Mouse (Mus musculus): Measurements from ENCODE around the gene Pck1. TPM values are rescaled to one million over a fixed set of nuclear protein-coding genes. Genes with fewer than 3 reads are reported as not detected.

Gene Pck1
- polyA plus RNA-seq, 1 experiment from 2014 or later = not detected

DNA sequence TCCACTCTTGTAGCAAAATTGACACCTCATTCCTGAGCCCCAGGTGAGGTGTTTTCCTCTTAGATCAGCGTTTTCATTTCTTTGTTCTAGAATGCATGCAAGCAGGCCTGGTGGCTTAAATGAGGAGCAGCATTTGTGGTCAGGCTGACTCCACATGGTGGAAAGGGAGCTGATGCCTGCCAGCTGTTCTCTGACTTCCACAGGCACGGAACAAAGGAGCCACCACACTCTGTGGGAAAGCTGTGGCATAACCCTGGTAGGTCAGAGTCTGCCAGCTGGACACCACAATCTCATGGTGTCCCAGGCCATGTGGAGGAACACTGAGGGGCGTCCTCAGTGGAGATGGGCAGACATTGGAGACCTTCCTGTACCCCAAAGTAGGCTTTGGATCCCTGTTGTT, 7.0 kb upstream of the Pck1 start:
- H3K4me3 ChIP-seq (ENCODE audit: low read length) = no peak overlapping the region
- ATAC-seq (ENCODE audit: low read depth) = no peak
- no peaks in the 10 kb centered on the region for H3K36me3 ChIP-seq (ENCODE audit: control insufficient read depth, insufficient read depth, low read length)
- H3K27ac ChIP-seq (ENCODE audit: low read length) = no peak overlapping the region
- no peak overlapping the region for H3K9ac ChIP-seq (ENCODE audit: low read length)
- H3K9me3 ChIP-seq (ENCODE audit: control insufficient read depth, low read length) = no peaks in the 10 kb centered on the region
- no peaks in the 10 kb centered on the region for H3K4me1 ChIP-seq (replicated peaks; ENCODE audit: control insufficient read depth, insufficient read depth, low read length)
- peaks cover 7% of the 10 kb centered on the region; the same call in 1 of the 2 replicates for H3K27me3 ChIP-seq (ENCODE audit: control insufficient read depth, insufficient read depth, low read depth, low read length)
- H3K4me2 ChIP-seq (ENCODE audit: low read depth, low read length) = no peak overlapping the region
- WGBS = 51% methylated on average over 3 of the region's 3 CpGs

- peaks cover 7% of the 10 kb centered on the region; the same call in 1 of the 2 replicates for H3K27me3 ChIP-seq (ENCODE audit: control insufficient read depth, insufficient read depth, low read depth, low read length)
- H3K4me3 ChIP-seq (ENCODE audit: low read length) = no peak overlapping the region
- ATAC-seq (ENCODE audit: low read depth) = no peak
- H3K9ac ChIP-seq (ENCODE audit: low read length) = no peak overlapping the region
- 41% methylated on average over 6 of the region's 6 CpGs for WGBS
- no peaks in the 10 kb centered on the region for H3K36me3 ChIP-seq (ENCODE audit: control insufficient read depth, insufficient read depth, low read length)
- H3K27ac ChIP-seq (ENCODE audit: low read length) = no peak overlapping the region
- H3K9me3 ChIP-seq (ENCODE audit: control insufficient read depth, low read length) = no peaks in the 10 kb centered on the region
- H3K4me1 ChIP-seq (replicated peaks; ENCODE audit: control insufficient read depth, insufficient read depth, low read length) = no peaks in the 10 kb centered on the region
- no peak overlapping the region for H3K4me2 ChIP-seq (ENCODE audit: low read depth, low read length)
These were observed 6.1 kb upstream of the Pck1 start for GRCm38 (mm10) chr2:173146728-173147127.

DNA sequence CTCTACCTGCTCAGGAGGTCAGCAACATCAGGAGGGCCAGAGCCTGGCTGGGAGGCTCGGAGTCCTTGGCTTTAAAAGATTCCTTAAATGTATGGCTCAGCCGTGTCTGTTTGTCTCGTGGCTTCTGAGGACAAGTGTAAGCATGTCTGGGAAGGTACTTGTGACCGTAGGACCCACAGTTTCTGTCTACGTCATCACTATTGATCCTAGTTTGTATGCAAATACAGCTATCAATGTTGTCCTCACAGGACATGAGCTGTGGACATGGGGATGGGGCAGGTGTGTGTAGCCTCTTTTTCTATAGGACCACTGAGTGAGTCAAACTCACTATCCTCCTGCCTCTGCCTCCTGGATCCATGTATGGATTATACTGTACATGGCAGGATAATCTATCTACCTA, 4.8 kb upstream of the Pck1 start:
- no peaks in the 10 kb centered on the region for H3K4me1 ChIP-seq (replicated peaks; ENCODE audit: control insufficient read depth, insufficient read depth, low read length)
- peaks cover 7% of the 10 kb centered on the region; the same call in 1 of the 2 replicates for H3K27me3 ChIP-seq (ENCODE audit: control insufficient read depth, insufficient read depth, low read depth, low read length)
- no peak for ATAC-seq (ENCODE audit: low read depth)
- H3K9ac ChIP-seq (ENCODE audit: low read length) = no peak overlapping the region
- 76% methylated on average over 5 of the region's 5 CpGs for WGBS
- no peaks in the 10 kb centered on the region for H3K9me3 ChIP-seq (ENCODE audit: control insufficient read depth, low read length)
- H3K27ac ChIP-seq (ENCODE audit: low read length) = no peak overlapping the region
- no peak overlapping the region for H3K4me2 ChIP-seq (ENCODE audit: low read depth, low read length)
- H3K4me3 ChIP-seq (ENCODE audit: low read length) = no peak overlapping the region
- no peaks in the 10 kb centered on the region for H3K36me3 ChIP-seq (ENCODE audit: control insufficient read depth, insufficient read depth, low read length)

GRCm38 (mm10) chr2:173151352-173151751, 1.5 kb upstream of the Pck1 start:
- H3K9ac ChIP-seq (ENCODE audit: low read length) = no peak overlapping the region
- H3K4me3 ChIP-seq (ENCODE audit: low read length) = no peak overlapping the region
- no peaks in the 10 kb centered on the region for H3K27me3 ChIP-seq (ENCODE audit: control insufficient read depth, insufficient read depth, low read depth, low read length)
- H3K9me3 ChIP-seq (ENCODE audit: control insufficient read depth, low read length) = no peaks in the 10 kb centered on the region
- no peaks in the 10 kb centered on the region for H3K36me3 ChIP-seq (ENCODE audit: control insufficient read depth, insufficient read depth, low read length)
- WGBS = 45% methylated on average over 5 of the region's 5 CpGs
- no peaks in the 10 kb centered on the region for H3K4me1 ChIP-seq (replicated peaks; ENCODE audit: control insufficient read depth, insufficient read depth, low read length)
- no peak overlapping the region for H3K27ac ChIP-seq (ENCODE audit: low read length)
- no peak overlapping the region for H3K4me2 ChIP-seq (ENCODE audit: low read depth, low read length)
- ATAC-seq (ENCODE audit: low read depth) = no peak

- ATAC-seq (ENCODE audit: low read depth) = no peak
- H3K4me1 ChIP-seq (replicated peaks; ENCODE audit: control insufficient read depth, insufficient read depth, low read length) = no peaks in the 10 kb centered on the region
- H3K27me3 ChIP-seq (ENCODE audit: control insufficient read depth, insufficient read depth, low read depth, low read length) = no peaks in the 10 kb centered on the region
- no peaks in the 10 kb centered on the region for H3K9me3 ChIP-seq (ENCODE audit: control insufficient read depth, low read length)
- no peak overlapping the region for H3K27ac ChIP-seq (ENCODE audit: low read length)
- 75% methylated on average over 7 of the region's 7 CpGs for WGBS
- H3K9ac ChIP-seq (ENCODE audit: low read length) = no peak overlapping the region
- no peaks in the 10 kb centered on the region for H3K36me3 ChIP-seq (ENCODE audit: control insufficient read depth, insufficient read depth, low read length)
- no peak overlapping the region for H3K4me2 ChIP-seq (ENCODE audit: low read depth, low read length)
- no peak overlapping the region for H3K4me3 ChIP-seq (ENCODE audit: low read length)
These were observed 1.0 kb upstream of the Pck1 start for GRCm38 (mm10) chr2:173151784-173152284.

- no peak for ATAC-seq (ENCODE audit: low read depth)
- Histone ChIP-seq H3K36me3 (ENCODE audit: control insufficient read depth, insufficient read depth, low read length) (no peaks in the 10 kb centered on the region), H3K27ac (ENCODE audit: low read length) (no peak overlapping the region), H3K4me3 (ENCODE audit: low read length) (no peak overlapping the region), H3K9me3 (ENCODE audit: control insufficient read depth, low read length) (no peaks in the 10 kb centered on the region), H3K27me3 (ENCODE audit: control insufficient read depth, insufficient read depth, low read depth, low read length) (no peaks in the 10 kb centered on the region), H3K4me2 (ENCODE audit: low read depth, low read length) (no peak overlapping the region), H3K4me1 (replicated peaks; ENCODE audit: control insufficient read depth, insufficient read depth, low read length) (no peaks in the 10 kb centered on the region), H3K9ac (ENCODE audit: low read length) (no peak overlapping the region)
- WGBS = 79% methylated on average over 10 of the region's 10 CpGs
These were observed 418 bp downstream of the Pck1 start for GRCm38 (mm10) chr2:173153266-173153665.

- 87% methylated on average over 13 of the region's 13 CpGs for WGBS
- H3K4me1 ChIP-seq (replicated peaks; ENCODE audit: control insufficient read depth, insufficient read depth, low read length) = no peaks in the 10 kb centered on the region
- no peak for ATAC-seq (ENCODE audit: low read depth)
These were observed 1.7 kb downstream of the Pck1 start for GRCm38 (mm10) chr2:173154513-173154912.

GRCm38 (mm10) chr2:173154962-173155361, 2.1 kb downstream of the Pck1 start:
- Histone ChIP-seq H3K9me3 (ENCODE audit: control insufficient read depth, low read length) (no peaks in the 10 kb centered on the region), H3K4me1 (replicated peaks; ENCODE audit: control insufficient read depth, insufficient read depth, low read length) (0 out of 2 replicates have a peak, but pooled peaks cover 2% of the 10 kb centered on the region), H3K36me3 (ENCODE audit: control insufficient read depth, insufficient read depth, low read length) (no peaks in the 10 kb centered on the region), H3K4me2 (ENCODE audit: low read depth, low read length) (no peak overlapping the region), H3K27me3 (ENCODE audit: control insufficient read depth, insufficient read depth, low read depth, low read length) (no peaks in the 10 kb centered on the region), H3K27ac (ENCODE audit: low read length) (no peak overlapping the region), H3K4me3 (ENCODE audit: low read length) (no peak overlapping the region), H3K9ac (ENCODE audit: low read length) (no peak overlapping the region)
- 89% methylated on average over 14 of the region's 14 CpGs for WGBS
- no peak for ATAC-seq (ENCODE audit: low read depth)

More at GRCm38 (mm10) chr2:173154513-173154912, 1.7 kb downstream of the Pck1 start:
- Histone ChIP-seq H3K36me3 (ENCODE audit: control insufficient read depth, insufficient read depth, low read length) (no peaks in the 10 kb centered on the region), H3K9ac (ENCODE audit: low read length) (no peak overlapping the region), H3K9me3 (ENCODE audit: control insufficient read depth, low read length) (no peaks in the 10 kb centered on the region), H3K4me2 (ENCODE audit: low read depth, low read length) (no peak overlapping the region), H3K4me3 (ENCODE audit: low read length) (no peak overlapping the region), H3K27ac (ENCODE audit: low read length) (no peak overlapping the region), H3K27me3 (ENCODE audit: control insufficient read depth, insufficient read depth, low read depth, low read length) (no peaks in the 10 kb centered on the region)

DNA sequence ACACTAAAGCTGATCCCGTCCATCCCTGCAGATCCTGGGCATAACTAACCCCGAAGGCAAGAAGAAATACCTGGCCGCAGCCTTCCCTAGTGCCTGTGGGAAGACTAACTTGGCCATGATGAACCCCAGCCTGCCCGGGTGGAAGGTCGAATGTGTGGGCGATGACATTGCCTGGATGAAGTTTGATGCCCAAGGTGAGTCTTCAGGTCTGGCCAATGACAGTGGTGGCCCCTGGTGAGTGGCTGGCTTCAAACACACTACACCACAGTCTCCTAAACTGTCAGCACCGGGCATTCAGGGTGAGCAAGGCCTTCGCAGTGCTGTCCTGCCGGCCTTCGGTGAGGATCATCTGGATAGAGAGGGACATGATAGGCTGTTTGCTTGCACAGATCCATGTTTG, 3.1 kb downstream of the Pck1 start:
- 87% methylated on average over 10 of the region's 10 CpGs for WGBS
- ATAC-seq (ENCODE audit: low read depth) = no peak
- Histone ChIP-seq H3K9me3 (ENCODE audit: control insufficient read depth, low read length) (no peaks in the 10 kb centered on the region), H3K27me3 (ENCODE audit: control insufficient read depth, insufficient read depth, low read depth, low read length) (no peaks in the 10 kb centered on the region), H3K36me3 (ENCODE audit: control insufficient read depth, insufficient read depth, low read length) (no peaks in the 10 kb centered on the region), H3K27ac (ENCODE audit: low read length) (no peak overlapping the region), H3K9ac (ENCODE audit: low read length) (no peak overlapping the region), H3K4me1 (replicated peaks; ENCODE audit: control insufficient read depth, insufficient read depth, low read length) (0 out of 2 replicates have a peak, but pooled peaks cover 2% of the 10 kb centered on the region), H3K4me3 (ENCODE audit: low read length) (no peak overlapping the region), H3K4me2 (ENCODE audit: low read depth, low read length) (no peak overlapping the region)

DNA sequence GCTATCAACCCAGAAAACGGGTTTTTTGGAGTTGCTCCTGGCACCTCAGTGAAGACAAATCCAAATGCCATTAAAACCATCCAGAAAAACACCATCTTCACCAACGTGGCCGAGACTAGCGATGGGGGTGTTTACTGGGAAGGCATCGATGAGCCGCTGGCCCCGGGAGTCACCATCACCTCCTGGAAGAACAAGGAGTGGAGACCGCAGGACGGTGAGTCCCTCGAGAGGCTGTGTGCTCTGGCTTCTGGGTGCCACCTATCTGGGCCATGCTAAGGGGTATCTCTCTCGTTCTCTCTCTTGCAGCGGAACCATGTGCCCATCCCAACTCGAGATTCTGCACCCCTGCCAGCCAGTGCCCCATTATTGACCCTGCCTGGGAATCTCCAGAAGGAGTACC, 4.1 kb downstream of the Pck1 start:
- Histone ChIP-seq H3K4me2 (ENCODE audit: low read depth, low read length) (no peak overlapping the region), H3K4me3 (ENCODE audit: low read length) (no peak overlapping the region), H3K9me3 (ENCODE audit: control insufficient read depth, low read length) (no peaks in the 10 kb centered on the region), H3K27ac (ENCODE audit: low read length) (no peak overlapping the region), H3K4me1 (replicated peaks; ENCODE audit: control insufficient read depth, insufficient read depth, low read length) (0 out of 2 replicates have a peak, but pooled peaks cover 2% of the 10 kb centered on the region), H3K9ac (ENCODE audit: low read length) (no peak overlapping the region), H3K27me3 (ENCODE audit: control insufficient read depth, insufficient read depth, low read depth, low read length) (no peaks in the 10 kb centered on the region), H3K36me3 (ENCODE audit: control insufficient read depth, insufficient read depth, low read length) (no peaks in the 10 kb centered on the region)
- WGBS = 81% methylated on average over 13 of the region's 13 CpGs
- no peak for ATAC-seq (ENCODE audit: low read depth)
